Mouse (Mus musculus) midbrain, postnatal 0 days (tissue): Measurements from ENCODE around the gene Gm3646. TPM values are rescaled to one million over a fixed set of nuclear protein-coding genes. Genes with fewer than 3 reads are reported as not detected.

ENCODE experiments used
- ATAC-seq: fragments of 200-750 bp; cut with Nextera tagmentation; 2 replicates; pipeline ENCODE4 v1.8.0; 2017; ENCODE audit warnings: moderate number of reproducible peaks, mild to moderate bottlenecking, moderate TSS enrichment, moderate library complexity; ENCODE audit not compliant: low FRiP score
- DNase-seq: peaks from one replicate; pipeline ENCODE4 v3.0.0-alpha.2; 2015; ENCODE audit warnings: low spot score
- H3K27ac ChIP-seq: fragments of 300-500 bp; sonication (generic); 2 replicates; pipeline ENCODE4 v1.5.1; 2014; ENCODE audit warnings: low read depth, mild to moderate bottlenecking, low read length, mixed read lengths
- H3K27me3 ChIP-seq: fragments of 300-500 bp; sonication (generic); 2 replicates; pipeline ENCODE4 v1.6.1; 2014; ENCODE audit warnings: low read length, control low read depth, mixed read lengths; ENCODE audit not compliant: insufficient read depth
- H3K36me3 ChIP-seq: fragments of 300-500 bp; sonication (generic); 2 replicates; pipeline ENCODE4 v1.6.1; 2014; ENCODE audit warnings: low read length, control low read depth, mixed read lengths; ENCODE audit not compliant: insufficient read depth
- H3K4me1 ChIP-seq: fragments of 300-500 bp; sonication (generic); 2 replicates; pipeline ENCODE4 v1.6.1; 2014; ENCODE audit warnings: mild to moderate bottlenecking, control low read depth, antibody characterized with exemption, low read length, mixed read lengths; ENCODE audit not compliant: insufficient read depth
- H3K4me2 ChIP-seq: fragments of 300-500 bp; sonication (generic); 2 replicates; pipeline ENCODE4 v1.6.1; 2014; ENCODE audit warnings: low read depth, mild to moderate bottlenecking, low read length, mixed read lengths; ENCODE audit not compliant: poor library complexity, severe bottlenecking
- H3K4me3 ChIP-seq: fragments of 300-500 bp; sonication (generic); 2 replicates; pipeline ENCODE4 v1.5.1; 2014; ENCODE audit warnings: low read depth, mild to moderate bottlenecking, low read length, moderate library complexity
- H3K9ac ChIP-seq: fragments of 300-500 bp; sonication (generic); replicated peaks from 2 replicates; pipeline ENCODE4 v1.6.1; 2014; ENCODE audit warnings: mild to moderate bottlenecking, low read length, moderate library complexity, mixed read lengths; ENCODE audit not compliant: poor library complexity, severe bottlenecking
- H3K9me3 ChIP-seq: fragments of 300-500 bp; sonication (generic); 2 replicates; pipeline ENCODE4 v1.6.1; 2016; ENCODE audit warnings: low read length, control low read depth
- CTCF ChIP-seq: IDR thresholded peaks from 2 replicates; pipeline ENCODE4 v1.5.1; 2016; ENCODE audit warnings: antibody characterized with exemption, mild to moderate bottlenecking
- WGBS: fragments of 180-500 bp; shearing (Covaris S2); extraction: QIAGEN DNeasy Blood & Tissue Kit; methylation state at CpG from one replicate; pipeline ENCODE4 v1.1.7; 2014; 5-methylcytosine and 5-hydroxymethylcytosine counted together
- polyA plus RNA-seq: library from polyadenylated mRNA; unstranded; fragments of >200 nt; fragmentation: Nextera tagmentation; extraction: Ambion mirVana; gene quantifications from 2 replicates; pipeline ENCODE4 v1.2.1, GENCODE M21; 2015
- total RNA-seq: library from RNA; depleted of rRNA; stranded (reverse); fragments of >200 nt; gene quantifications from 2 replicates; pipeline ENCODE4 v1.2.3, GENCODE M21; 2014

Gm3646 gene
- total and polyA plus RNA-seq, 2 experiments from 2014 or later = not detected

GRCm38 (mm10) chr1:39839838-39840237 is 34.7 kb upstream of the Gm3646 start:
- no peaks in the 10 kb centered on the region for H3K4me1 ChIP-seq
- WGBS = 64% methylated on average over 8 of the region's 8 CpGs
- H3K27me3 ChIP-seq = no peaks in the 10 kb centered on the region
- no peaks in the 10 kb centered on the region for H3K9me3 ChIP-seq
- no peak for TF ChIP-seq CTCF
- H3K27ac ChIP-seq = no peak overlapping the region
- no peaks in the 10 kb centered on the region for H3K36me3 ChIP-seq
- H3K9ac ChIP-seq = no peak overlapping the region
- ATAC-seq (no peak), DNase-seq (no peak)
- no peak overlapping the region for H3K4me2 ChIP-seq
- H3K4me3 ChIP-seq = no peak overlapping the region

GRCm38 (mm10) chr1:39839217-39839616 is 34.1 kb upstream of the Gm3646 start:
- TF ChIP-seq CTCF = no peak
- Histone ChIP-seq H3K4me1 (no peaks in the 10 kb centered on the region), H3K4me2 (no peak overlapping the region), H3K9me3 (no peaks in the 10 kb centered on the region), H3K4me3 (no peak overlapping the region), H3K36me3 (no peaks in the 10 kb centered on the region), H3K27me3 (no peaks in the 10 kb centered on the region), H3K27ac (peak overlapping the region; percentile 21; the same call in 1 of the 2 replicates), H3K9ac (no peak overlapping the region)
- 29% methylated on average over 10 of the region's 10 CpGs for WGBS
- DNase-seq = no peak
- peak; percentile 57 for ATAC-seq

DNA sequence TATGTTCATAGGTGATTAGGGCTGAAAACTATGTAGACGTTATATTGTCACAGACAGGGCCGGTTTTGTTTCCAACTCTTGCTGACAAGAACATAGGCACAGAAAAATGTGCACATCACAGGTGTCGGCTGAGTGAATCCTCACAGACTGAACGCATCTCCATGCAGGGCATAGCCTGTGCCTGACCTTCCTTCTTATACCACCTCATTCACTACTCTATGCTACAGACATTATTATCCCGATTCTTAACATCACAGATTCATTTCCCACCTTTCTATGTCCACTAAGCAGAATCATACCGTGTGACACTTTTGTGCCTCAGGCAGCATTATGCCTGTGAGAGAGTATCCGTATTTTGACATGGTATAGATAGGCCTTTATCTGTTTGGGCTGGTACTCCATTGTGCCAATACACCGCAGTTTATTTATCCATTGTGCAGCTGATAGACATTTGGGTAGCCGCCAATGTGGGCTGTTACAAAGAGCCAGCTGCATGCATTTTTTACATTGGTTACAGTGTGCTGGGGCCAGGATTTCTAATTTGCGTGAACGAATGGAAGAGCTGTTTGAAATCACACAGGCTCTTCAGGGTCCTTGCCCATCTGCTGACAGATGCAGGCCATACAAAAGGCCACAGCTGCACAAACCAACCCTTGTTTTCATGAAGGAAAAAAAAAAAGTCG is 33.5 kb upstream of the Gm3646 start:
- no peak overlapping the region for H3K27ac ChIP-seq
- no peak for TF ChIP-seq CTCF
- no peaks in the 10 kb centered on the region for H3K4me1 ChIP-seq
- ATAC-seq (peak; percentile 78; the same call in 1 of the 2 replicates), DNase-seq (peak; percentile 88)
- H3K36me3 ChIP-seq = no peaks in the 10 kb centered on the region
- no peak overlapping the region for H3K4me3 ChIP-seq
- no peak overlapping the region for H3K4me2 ChIP-seq
- no peaks in the 10 kb centered on the region for H3K9me3 ChIP-seq
- no peak overlapping the region for H3K9ac ChIP-seq
- no peaks in the 10 kb centered on the region for H3K27me3 ChIP-seq
- WGBS = 26% methylated on average over 12 of the region's 12 CpGs

GRCm38 (mm10) chr1:39831594-39832039 is 26.5 kb upstream of the Gm3646 start:
- ATAC-seq = no peak
- H3K36me3 ChIP-seq = no peaks in the 10 kb centered on the region

GRCm38 (mm10) chr1:39830786-39831593 is 25.9 kb upstream of the Gm3646 start:
- H3K9me3 ChIP-seq = no peaks in the 10 kb centered on the region
- no peak for TF ChIP-seq CTCF
- no peaks in the 10 kb centered on the region for H3K36me3 ChIP-seq
- DNase-seq (no peak), ATAC-seq (no peak)
- no peaks in the 10 kb centered on the region for H3K27me3 ChIP-seq
- H3K4me1 ChIP-seq = no peaks in the 10 kb centered on the region
- 77% methylated on average over 11 of the region's 11 CpGs for WGBS
- no peak overlapping the region for H3K4me3 ChIP-seq
- H3K27ac ChIP-seq = no peak overlapping the region
- H3K9ac ChIP-seq = no peak overlapping the region
- no peak overlapping the region for H3K4me2 ChIP-seq

More at GRCm38 (mm10) chr1:39831594-39832039, 26.5 kb upstream of the Gm3646 start:
- H3K27ac ChIP-seq = no peak overlapping the region
- H3K4me3 ChIP-seq = no peak overlapping the region
- no peak overlapping the region for H3K4me2 ChIP-seq
- no peaks in the 10 kb centered on the region for H3K27me3 ChIP-seq
- H3K9ac ChIP-seq = no peak overlapping the region
- 85% methylated on average over 4 of the region's 4 CpGs for WGBS
- H3K4me1 ChIP-seq = no peaks in the 10 kb centered on the region
- TF ChIP-seq CTCF = no peak
- no peak for DNase-seq
- no peaks in the 10 kb centered on the region for H3K9me3 ChIP-seq

GRCm38 (mm10) chr1:39824902-39825301 is 19.8 kb upstream of the Gm3646 start:
- Histone ChIP-seq H3K36me3 (no peaks in the 10 kb centered on the region), H3K27me3 (no peaks in the 10 kb centered on the region), H3K9ac (no peak overlapping the region), H3K9me3 (no peaks in the 10 kb centered on the region), H3K27ac (no peak overlapping the region), H3K4me3 (no peak overlapping the region), H3K4me1 (no peaks in the 10 kb centered on the region), H3K4me2 (no peak overlapping the region)
- no peak for TF ChIP-seq CTCF
- DNase-seq = no peak
- WGBS = 89% methylated on average over 4 of the region's 4 CpGs
- no peak for ATAC-seq
